Mouse (Mus musculus) testis, postnatal 14 days (tissue): ENCODE measurements around the gene Pou2f1.

ENCODE experiments used
- DNase-seq: peaks from one replicate; pipeline ENCODE4 v3.0.0; 2021; ENCODE audit warnings: low spot score

The Pou2f1 gene

GRCm38 (mm10) chr1:166002520-166003155, at the start of gene Pou2f1:
Pou2f1 (minus strand) TSS chr1:166002678.
- DNase-seq, result peak; percentile 97

DNA sequence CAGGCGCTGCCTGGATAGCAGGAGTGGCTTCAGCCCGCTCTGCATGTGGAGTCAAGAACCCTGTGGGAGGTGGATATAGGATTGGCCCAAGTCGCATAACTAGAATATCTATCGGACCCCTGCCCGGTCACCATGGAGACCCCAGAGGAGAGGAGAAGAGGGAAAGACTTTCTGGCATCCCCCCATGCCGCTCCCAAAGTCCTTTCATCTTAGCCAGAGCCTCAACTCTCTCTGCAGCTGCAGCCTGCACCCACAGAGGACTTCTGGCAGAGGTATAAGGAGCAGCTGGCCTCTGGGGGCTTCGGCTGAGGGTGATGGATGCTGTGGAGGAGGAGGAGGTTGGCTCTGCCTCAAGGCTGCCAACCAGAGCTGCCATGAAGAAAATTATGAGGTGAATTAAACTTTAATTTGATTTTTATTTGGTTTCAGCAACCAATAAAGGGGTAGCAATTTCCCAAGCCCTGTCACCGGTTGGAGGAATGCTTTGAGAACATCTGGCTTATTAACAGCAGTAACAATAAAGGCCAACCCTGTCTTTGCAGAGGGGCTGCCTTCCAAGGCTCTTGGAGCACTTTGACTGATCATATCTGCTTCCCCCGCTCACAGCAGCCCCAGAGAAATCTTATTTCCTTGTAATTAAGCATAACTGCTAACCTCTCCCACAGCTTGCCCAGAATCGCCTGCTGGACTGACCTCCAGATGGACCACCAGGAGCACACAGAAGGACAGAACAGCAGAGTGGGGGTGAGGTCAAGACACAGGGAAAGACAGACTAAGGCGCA, 46.8 kb upstream of the Pou2f1 start:
- DNase-seq, result no peak

DNA sequence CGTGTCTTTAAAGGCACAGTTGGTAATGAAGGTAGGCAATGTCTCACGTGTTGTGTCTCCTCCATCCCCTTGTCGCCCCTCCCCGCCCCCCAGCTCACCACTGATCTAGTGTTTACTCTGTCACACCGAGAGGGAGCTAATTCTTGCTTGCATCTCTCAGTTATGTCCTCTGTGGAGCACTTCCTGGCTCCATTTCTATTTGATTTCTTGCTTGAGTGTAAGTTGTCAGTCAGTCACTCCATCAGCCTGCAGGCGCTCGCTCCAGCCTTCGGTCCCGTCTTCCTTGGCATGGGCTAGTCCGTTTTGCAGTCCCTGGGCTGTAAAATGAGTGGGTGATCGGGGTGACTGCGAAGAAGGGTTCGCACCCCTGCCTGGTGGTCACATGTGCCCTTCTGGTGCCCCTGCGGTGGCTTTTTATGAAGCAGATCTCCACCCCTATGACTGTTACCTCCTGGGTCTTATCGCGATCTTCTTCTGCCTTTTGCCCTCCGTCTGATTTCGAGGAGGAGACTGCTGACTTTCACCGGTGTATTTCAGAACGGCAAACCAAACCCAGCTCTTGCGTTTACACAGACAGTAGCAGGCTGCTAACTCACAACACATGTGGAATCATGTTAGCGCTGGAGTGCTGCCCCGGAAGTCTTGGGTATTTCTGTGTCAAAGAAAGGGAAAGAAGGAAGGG, 45.9 kb upstream of the Pou2f1 start:
- no peak for DNase-seq

DNA sequence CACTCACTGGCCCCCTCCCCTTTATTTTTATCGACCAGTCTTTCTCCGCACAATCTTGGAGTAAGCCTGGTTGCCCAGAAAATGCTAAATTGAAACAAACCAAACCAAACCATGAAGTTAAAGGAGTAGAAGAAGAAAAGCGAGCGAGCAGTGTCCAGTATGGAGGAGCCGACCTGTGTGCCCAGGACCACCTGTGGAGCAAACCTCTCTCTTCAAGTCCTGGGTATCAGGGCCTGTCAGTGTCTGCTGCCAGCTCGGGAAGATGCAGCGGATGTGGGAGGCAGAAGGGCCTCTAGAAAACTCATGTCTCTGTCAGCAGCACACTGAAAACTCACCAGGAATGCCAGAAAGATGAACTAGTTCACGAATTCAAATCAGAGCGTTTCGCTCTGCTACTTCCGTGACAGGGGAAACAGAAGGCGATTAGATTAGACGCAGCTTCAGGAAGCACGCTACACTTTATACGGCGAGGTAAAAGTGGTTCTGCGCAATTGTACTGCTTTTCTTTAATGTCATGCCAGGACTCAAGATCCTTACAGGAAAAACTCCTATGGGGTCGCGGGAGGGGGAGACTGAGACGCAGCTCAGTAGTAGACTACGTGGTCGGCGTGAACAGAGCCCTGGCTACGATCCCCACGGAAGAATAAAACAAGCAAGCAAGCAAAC, 45.2 kb upstream of the Pou2f1 start:
- DNase-seq, result no peak

- DNase-seq, result no peak
These were observed 43.4 kb upstream of the Pou2f1 start for GRCm38 (mm10) chr1:166045894-166046197.

DNA sequence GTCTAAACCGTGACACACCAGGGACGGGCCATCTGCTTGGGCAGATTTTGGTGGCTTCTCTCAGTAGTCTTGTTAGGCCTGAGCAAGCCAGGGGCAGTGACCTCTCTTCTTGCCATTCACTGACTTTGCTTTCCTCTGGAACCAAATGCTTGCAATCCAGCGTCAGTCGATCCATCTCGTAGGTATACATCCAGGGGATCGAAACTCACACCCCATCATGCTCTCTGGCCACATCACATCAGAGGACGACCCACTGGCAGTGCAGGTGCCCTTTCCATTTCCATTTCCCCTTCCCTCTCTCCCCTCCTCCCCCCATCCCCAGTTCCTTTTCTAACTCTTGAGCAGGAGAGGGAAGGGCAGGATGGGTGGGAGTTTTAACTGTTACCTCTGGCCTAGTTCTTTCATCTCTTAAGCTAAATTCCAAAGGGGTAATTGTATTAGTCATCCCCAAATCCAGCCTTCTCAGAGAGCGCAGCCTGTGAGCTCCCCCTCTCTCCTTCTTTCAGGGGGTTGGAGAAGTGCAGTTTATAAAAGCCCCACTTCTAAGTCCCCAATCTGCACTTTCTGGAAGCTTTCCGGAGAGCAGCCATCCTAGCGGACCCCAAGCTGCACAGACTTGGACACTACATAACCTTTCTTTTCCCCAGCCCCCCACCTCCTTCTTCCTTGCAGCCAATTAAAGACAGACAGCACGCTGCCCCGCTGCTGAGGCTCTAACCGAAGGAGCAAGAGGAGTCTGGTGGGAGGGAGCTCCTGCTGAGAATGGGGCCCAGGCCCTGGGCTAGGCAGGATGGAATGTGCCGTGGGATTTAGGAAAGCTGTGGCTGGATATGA, 42.8 kb upstream of the Pou2f1 start:
- DNase-seq, result no peak

GRCm38 (mm10) chr1:166043451-166044149, 41.1 kb upstream of the Pou2f1 start:
- DNase-seq, result no peak

DNA sequence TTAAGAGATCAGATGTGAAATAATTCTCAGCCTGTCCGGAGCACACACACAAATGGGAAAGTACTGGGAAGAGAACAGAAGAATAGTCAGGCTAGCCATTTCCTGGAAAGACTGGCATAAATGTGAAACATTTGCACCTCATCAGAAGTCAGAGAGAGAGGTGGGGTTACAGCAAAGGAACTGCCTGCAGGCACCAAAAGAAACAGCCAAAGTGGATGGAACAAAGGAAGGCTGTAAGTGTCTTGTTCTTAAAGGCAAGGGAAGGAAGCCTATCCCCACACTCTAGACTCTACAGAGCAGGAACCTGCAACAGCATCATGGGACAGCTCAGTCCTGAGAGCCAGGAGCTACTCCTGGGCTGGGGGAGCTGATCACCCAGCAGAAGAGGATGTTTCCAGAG, 39.0 kb upstream of the Pou2f1 start:
- DNase-seq, result no peak

GRCm38 (mm10) chr1:166038731-166039332, 36.4 kb upstream of the Pou2f1 start:
- no peak for DNase-seq

DNA sequence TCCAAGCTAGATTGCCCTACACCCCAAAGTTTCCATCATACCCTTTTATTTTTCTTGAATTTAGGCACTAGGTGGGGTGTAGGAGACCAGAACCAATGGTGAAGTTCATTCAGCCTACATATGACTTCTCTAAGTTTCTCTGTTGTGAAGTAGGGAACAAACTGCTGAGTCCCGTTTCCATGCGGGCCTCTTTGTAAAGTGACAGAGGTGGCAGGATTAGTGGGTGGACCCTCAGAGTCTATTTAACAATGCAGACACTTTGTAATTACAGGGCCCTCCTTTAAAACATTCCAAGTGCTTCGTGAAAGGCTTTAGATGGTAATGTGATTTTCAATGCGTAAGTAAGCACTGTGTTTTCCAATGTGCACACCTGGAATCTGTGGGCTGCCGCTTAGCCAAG, 32.6 kb upstream of the Pou2f1 start:
- DNase-seq, result no peak

- no peak for DNase-seq
These were observed 29.4 kb upstream of the Pou2f1 start for GRCm38 (mm10) chr1:166031673-166032547.

DNA sequence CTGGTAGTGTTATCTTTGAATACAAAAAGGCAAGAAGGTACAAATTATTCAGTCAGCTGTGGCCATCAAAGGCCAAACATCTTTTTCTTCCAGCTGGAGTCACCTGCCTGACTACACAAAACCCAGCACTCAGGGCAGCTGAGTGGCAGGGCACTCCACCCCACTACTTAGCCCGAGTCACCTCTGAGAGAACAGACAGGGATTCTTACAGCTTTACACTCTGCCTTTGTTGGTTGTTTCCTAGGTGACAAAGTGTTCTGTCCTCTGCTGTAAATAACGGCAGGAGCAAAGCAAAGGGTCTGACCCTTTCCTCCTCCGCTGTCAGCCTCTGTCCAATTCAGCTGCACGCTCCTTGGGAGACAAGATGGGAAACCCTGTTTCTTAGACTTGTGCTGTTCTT, 21.5 kb upstream of the Pou2f1 start:
- DNase-seq, result no peak

DNA sequence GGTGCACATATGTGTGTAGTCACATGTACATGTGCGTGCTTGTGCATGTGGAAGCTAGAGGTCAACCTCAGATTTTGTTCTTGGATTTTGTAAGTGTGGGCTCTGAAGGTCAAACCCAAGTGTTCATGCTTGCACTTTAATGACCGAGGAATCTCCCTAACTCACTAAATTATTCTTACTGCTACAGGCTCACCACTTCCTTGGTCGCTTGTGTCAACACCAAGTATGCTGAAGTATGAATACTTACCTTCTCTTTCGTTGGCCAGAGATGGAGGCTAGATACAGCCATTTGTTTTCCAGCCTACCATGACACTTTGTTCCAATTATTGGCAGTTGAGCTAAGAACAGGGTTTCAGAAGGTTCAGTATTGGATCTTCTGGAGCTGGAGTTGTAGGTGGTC, 14.7 kb upstream of the Pou2f1 start:
- DNase-seq, result no peak

DNA sequence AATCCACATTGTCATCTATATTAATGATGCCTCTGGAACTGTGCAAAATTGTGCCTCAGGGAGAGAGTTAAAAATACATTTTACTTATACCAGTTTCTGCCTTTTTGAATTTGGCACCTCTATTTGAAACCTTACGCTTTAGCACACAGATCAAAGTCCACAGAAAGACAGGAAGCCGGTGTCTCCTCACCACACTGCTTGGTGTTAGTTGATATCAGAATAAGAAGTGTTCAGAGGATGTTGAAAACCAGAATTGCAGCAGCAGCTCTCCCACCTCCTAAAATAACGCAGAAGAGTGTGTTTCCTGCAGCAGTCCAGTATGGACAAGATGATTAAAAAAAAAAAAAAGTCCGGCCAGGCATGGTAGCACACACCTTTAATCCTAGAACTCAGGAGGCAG, 13.8 kb upstream of the Pou2f1 start:
- no peak for DNase-seq

- DNase-seq, result no peak
These were observed 12.1 kb upstream of the Pou2f1 start for GRCm38 (mm10) chr1:166014530-166014929.

DNA sequence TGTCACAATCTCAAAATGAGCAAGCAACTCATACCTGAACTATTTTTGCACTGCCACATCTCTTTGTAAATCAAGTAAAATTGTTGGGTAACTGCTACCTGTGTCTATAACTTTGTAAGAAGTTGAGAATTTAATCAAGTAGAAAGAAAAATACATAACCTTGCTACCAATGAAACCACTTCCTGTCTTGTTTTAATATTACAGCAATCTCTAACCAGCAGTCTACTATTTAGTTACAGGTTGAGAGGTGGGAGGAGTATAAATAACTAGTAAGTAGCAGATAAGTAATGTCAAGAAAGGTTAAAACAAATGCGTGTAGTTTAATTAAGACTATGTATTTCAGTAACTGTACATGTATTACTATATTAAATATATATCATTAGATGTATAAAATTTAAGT, 7.6 kb upstream of the Pou2f1 start:
- DNase-seq, result no peak

GRCm38 (mm10) chr1:166008634-166009350, 6.3 kb upstream of the Pou2f1 start:
- no peak for DNase-seq

GRCm38 (mm10) chr1:166007026-166007425, 4.5 kb upstream of the Pou2f1 start:
- no peak for DNase-seq
